ENCODE assay signal across 7 mouse cellular contexts in genomic region chr10:78358999-78359398, GRCm38 (mm10). TPM values are rescaled to one million over a fixed set of nuclear protein-coding genes. Genes with fewer than 3 reads are reported as not detected.
A peak's percentile ranks its signal among the peaks of the same experiment; 100 is the strongest.
DNase-seq lines count a peak whose midpoint lies in the region; ATAC-seq and TF ChIP-seq lines count a peak whose summit lies in the region.
"Not testable (repeated sequence)": the region's sequence is repeated elsewhere in the genome, so short reads cannot be mapped to it uniquely, and the experiment has no call there.

No protein-coding gene starts in this region.

- H3K79me2 ChIP-seq in CH12.LX (replicated peaks; ENCODE audit: control insufficient read depth, extremely low read depth, insufficient read depth, poor library complexity, severe bottlenecking): not testable (repeated sequence)

- not testable (repeated sequence) for H3K27ac ChIP-seq in CH12.LX (ENCODE audit: insufficient read depth, low read depth); bone marrow macrophage, adult 2 months (ENCODE audit: insufficient read depth, low read depth, low read length); hindbrain, postnatal 0 days; kidney, postnatal 0 days; liver, embryonic 14.5 days

- peak; percentile 28 for DNase-seq in 416B (ENCODE audit: low read depth)
- not testable (repeated sequence) for DNase-seq in CH12.LX (ENCODE audit: extremely low read depth); hindbrain, postnatal 0 days (ENCODE audit: low spot score); kidney, postnatal 0 days (ENCODE audit: low spot score); liver, embryonic 14.5 days (ENCODE audit: low read depth in 3 of 3, low spot score in 3 of 3)
- peak; percentile 31 for DNase-seq in naive thymus-derived CD4-positive, alpha-beta T cell, adult 2 months (ENCODE audit: low read depth)

- H3K9me3 ChIP-seq in CH12.LX (replicated peaks; ENCODE audit: low read length); hindbrain, postnatal 0 days (ENCODE audit: low read length); kidney, postnatal 0 days (replicated peaks; ENCODE audit: low read length); liver, embryonic 14.5 days (ENCODE audit: control insufficient read depth, low read length): not testable (repeated sequence)

- 90% methylated on average over 3 of the region's 3 CpGs for whole genome bisulfite sequencing in hindbrain, postnatal 0 days
- WGBS in kidney, postnatal 0 days: 93% methylated on average over 3 of the region's 3 CpGs
- 76% methylated on average over 3 of the region's 3 CpGs for WGBS in liver, embryonic 14.5 days (ENCODE audit: insufficient replicate concordance)

- dilution Hi-C loops in CH12.LX (cut with MboI; ENCODE audit: extremely low pct_ligation_motif_present, extremely low pct_unique_long_range_greater_than_20kb, low sequenced_read_pairs): not testable (repeated sequence)

- not testable (repeated sequence) for TF ChIP-seq RAD21 in CH12.LX (IDR thresholded peaks at IDR 0.05; ENCODE audit: low read depth, low read length)

- H3K27me3 ChIP-seq in CH12.LX (replicated peaks); hindbrain, postnatal 0 days (ENCODE audit: insufficient read depth, low read length); kidney, postnatal 0 days (ENCODE audit: insufficient read depth, low read length); liver, embryonic 14.5 days (ENCODE audit: control insufficient read depth, insufficient read depth, low read length): not testable (repeated sequence)

- not testable (repeated sequence) for H3K4me2 ChIP-seq in CH12.LX (ENCODE audit: insufficient read depth, low read depth, poor library complexity, severe bottlenecking); hindbrain, postnatal 0 days (ENCODE audit: low read depth, low read length); kidney, postnatal 0 days (ENCODE audit: low read length); liver, embryonic 14.5 days (ENCODE audit: low read depth)

- not testable (repeated sequence) for TF ChIP-seq POLR2A in CH12.LX (IDR thresholded peaks at IDR 0.05; ENCODE audit: low read depth, low read length); bone marrow macrophage, adult 2 months (IDR thresholded peaks at IDR 0.05; ENCODE audit: borderline replicate concordance, low read depth, low read length)

- in situ Hi-C loops in CH12.LX (cut with MboI; ENCODE audit: low pct_ligation_motif_present, low pct_unique_long_range_greater_than_20kb, low sequenced_read_pairs): not testable (repeated sequence)

- not testable (repeated sequence) for H3K9ac ChIP-seq in CH12.LX (ENCODE audit: insufficient read depth, low read depth); hindbrain, postnatal 0 days (replicated peaks; ENCODE audit: low read length); kidney, postnatal 0 days (ENCODE audit: low read depth, low read length); liver, embryonic 14.5 days (replicated peaks)

- TF ChIP-seq CTCF in CH12.LX (conservative IDR thresholded peaks at IDR 0.05 in 1 of 2, IDR thresholded peaks at IDR 0.05 in 1 of 2; ENCODE audit: low read depth in 2 of 2, low read length in 2 of 2): peak in 1 of 2 experiments; percentile 42; a peak in 2 of 4 replicates
- TF ChIP-seq CTCF in bone marrow macrophage, adult 2 months (IDR thresholded peaks at IDR 0.05; ENCODE audit: low read depth, low read length): 0 out of 2 replicates have a peak, but pooled peaks have one; percentile 19
- peak; percentile 25; the same call in 1 of the 2 replicates for TF ChIP-seq CTCF in hindbrain, postnatal 0 days (IDR thresholded peaks at IDR 0.05; ENCODE audit: low read depth)
- 0 out of 2 replicates have a peak, but pooled peaks have one; percentile 37 for TF ChIP-seq CTCF in kidney, postnatal 0 days (IDR thresholded peaks at IDR 0.05; ENCODE audit: low read depth)
- TF ChIP-seq CTCF in liver, embryonic 14.5 days (IDR thresholded peaks at IDR 0.05; ENCODE audit: low read depth): peak; percentile 31; the same call in 1 of the 2 replicates

- H3K4me3 ChIP-seq in CH12.LX (replicated peaks in 1 of 3; ENCODE audit: low read depth in 2 of 3, low read length in 2 of 3, poor library complexity in 1 of 3); bone marrow macrophage, adult 2 months (ENCODE audit: insufficient read depth, low read length); hindbrain, postnatal 0 days (ENCODE audit: low read length); kidney, postnatal 0 days (replicated peaks; ENCODE audit: low read depth, low read length); liver, embryonic 14.5 days (ENCODE audit: insufficient read depth in 1 of 2, low read depth in 2 of 2, low read length in 2 of 2): not testable (repeated sequence)

- not testable (repeated sequence) for TF ChIP-seq EP300 in CH12.LX (IDR thresholded peaks at IDR 0.05; ENCODE audit: low read length); liver, embryonic 14.5 days (IDR thresholded peaks at IDR 0.05; ENCODE audit: low read depth)

- H3K4me1 ChIP-seq in CH12.LX (ENCODE audit: control insufficient read depth in 1 of 2, insufficient read depth in 2 of 2): peaks cover 4 to 42% of the 10 kb centered on the region in 2 experiments; a peak in 3 of 4 replicates
- peaks cover 57% of the 10 kb centered on the region for H3K4me1 ChIP-seq in bone marrow macrophage, adult 2 months (ENCODE audit: control insufficient read depth, insufficient read depth, low read length)
- H3K4me1 ChIP-seq in hindbrain, postnatal 0 days (ENCODE audit: insufficient read depth, low read length); kidney, postnatal 0 days (replicated peaks; ENCODE audit: insufficient read depth, low read length); liver, embryonic 14.5 days (replicated peaks; ENCODE audit: control insufficient read depth in 2 of 2, insufficient read depth in 2 of 2, low read length in 1 of 2): not testable (repeated sequence)

- not testable (repeated sequence) for ATAC-seq in hindbrain, postnatal 0 days; kidney, postnatal 0 days (replicated peaks; ENCODE audit: low FRiP score, low read depth); liver, embryonic 14.5 days (ENCODE audit: insufficient read depth)

- H3K36me3 ChIP-seq in CH12.LX (replicated peaks in 1 of 2; ENCODE audit: control insufficient read depth in 1 of 2, insufficient read depth in 1 of 2, low read length in 1 of 2); hindbrain, postnatal 0 days (ENCODE audit: insufficient read depth, low read length); kidney, postnatal 0 days (ENCODE audit: insufficient read depth, low read length); liver, embryonic 14.5 days (replicated peaks; ENCODE audit: control insufficient read depth, insufficient read depth, low read depth): not testable (repeated sequence)

TF ChIP-seq in CH12.LX, 34 proteins besides CTCF, POLR2A, EP300 and RAD21:
- TF ChIP-seq MYC (IDR thresholded peaks at IDR 0.05; ENCODE audit: low read depth, low read length) (0 out of 2 replicates have a peak, but pooled peaks have one; percentile 31), SMC3 (IDR thresholded peaks at IDR 0.05; ENCODE audit: low read depth, low read length) (peak; percentile 29), ZNF384 (IDR thresholded peaks at IDR 0.05; ENCODE audit: low read depth, low read length) (peak; percentile 52; the same call in 1 of the 2 replicates)

RNA-seq across cellular contexts. Expression of gene Agpat3, which starts 6.7 kb away (rescaled TPM):
- total RNA-seq in CH12.LX (2012; rRNA removed) (49.4 and 63.1 TPM in 2 replicates), CH12.LX (2014; rRNA removed) (36.7 and 40.1 TPM in 2 replicates)
- polyA plus RNA-seq in CH12.LX (2012; ENCODE audit: insufficient read length, low read depth): 67.2 and 70.0 TPM in 2 replicates
- 36.8 and 39.8 TPM in 2 replicates for polyA plus RNA-seq in bone marrow macrophage, adult 2 months (2012; ENCODE audit: insufficient read depth, insufficient read length, missing spikeins)
- 123 and 158 TPM in 2 replicates for total RNA-seq in hindbrain, postnatal 0 days (2014; rRNA removed)
- polyA plus RNA-seq in hindbrain, postnatal 0 days (2015; fragmentation: Nextera tagmentation; extraction: Ambion mirVana): 115 and 117 TPM in 2 replicates
- 140 and 144 TPM in 2 replicates for polyA plus RNA-seq in kidney, postnatal 0 days (2015; fragmentation: Nextera tagmentation; extraction: Ambion mirVana)
- 11.0 and 14.5 TPM in 2 replicates for polyA plus RNA-seq in liver, embryonic 14.5 days (2012; rRNA removed)
- 21.0 and 21.3 TPM in 2 replicates for polyA plus RNA-seq in liver, embryonic 14.5 days (2014; fragmentation: Nextera tagmentation; extraction: Ambion mirVana)

RNA-seq across cellular contexts. Expression of gene Rrp1, which starts 53.8 kb away (rescaled TPM):
- total RNA-seq in CH12.LX (2012; rRNA removed) (189 and 203 TPM in 2 replicates), CH12.LX (2014; rRNA removed) (127 and 138 TPM in 2 replicates)
- polyA plus RNA-seq in CH12.LX (2012; ENCODE audit: insufficient read length, low read depth): 327 and 659 TPM in 2 replicates
- polyA plus RNA-seq in bone marrow macrophage, adult 2 months (2012; ENCODE audit: insufficient read depth, insufficient read length, missing spikeins): 138 and 145 TPM in 2 replicates
- total RNA-seq in hindbrain, postnatal 0 days (2014; rRNA removed): 176 and 179 TPM in 2 replicates
- polyA plus RNA-seq in hindbrain, postnatal 0 days (2015; fragmentation: Nextera tagmentation; extraction: Ambion mirVana): 429 and 435 TPM in 2 replicates
- polyA plus RNA-seq in kidney, postnatal 0 days (2015; fragmentation: Nextera tagmentation; extraction: Ambion mirVana): 232 and 262 TPM in 2 replicates
- 43.0 and 69.7 TPM in 2 replicates for polyA plus RNA-seq in liver, embryonic 14.5 days (2012; rRNA removed)
- polyA plus RNA-seq in liver, embryonic 14.5 days (2014; fragmentation: Nextera tagmentation; extraction: Ambion mirVana): 79.8 and 89.7 TPM in 2 replicates
